Mouse (Mus musculus) stomach, adult 2 months (tissue): ENCODE data around the gene Rnf208. TPM values are rescaled to one million over a fixed set of nuclear protein-coding genes. Genes with fewer than 3 reads are reported as not detected.

Experiments used
- polyA plus RNA-seq: library from polyadenylated mRNA; depleted of rRNA; stranded (reverse); fragments of >200 nt; gene quantifications from 2 replicates; pipeline ENCODE4 v1.2.3, GENCODE M21; 2012; rRNA removed

The Rnf208 gene
- polyA plus RNA-seq: 100 and 146 TPM in 2 replicates

DNA sequence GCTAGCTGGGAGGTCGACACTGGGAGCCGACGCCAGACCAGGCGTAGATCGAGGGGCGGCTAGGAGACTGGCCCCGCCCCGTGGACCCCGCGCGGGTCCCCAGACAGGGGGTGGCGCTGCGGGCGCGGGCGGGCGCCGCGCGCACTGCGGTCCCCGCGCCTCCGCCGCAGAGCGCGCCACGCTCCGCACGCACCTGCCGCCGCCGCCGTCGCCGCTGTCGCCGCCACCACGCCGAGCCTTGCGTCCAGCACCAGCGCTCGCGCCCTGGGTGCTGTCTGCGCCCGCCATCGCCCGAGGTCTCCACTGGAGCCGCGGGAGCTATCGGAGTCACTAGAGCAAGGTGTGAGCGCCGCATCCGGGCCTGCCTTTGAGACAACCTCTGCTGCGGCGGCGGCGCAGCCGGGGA lies at the start of gene Rnf208, which contains the start of gene Cysrt1:
Gene Rnf208, plus strand, starts transcription at position 155 of the 406 bp plus-strand sequence.
Gene Cysrt1, minus strand, starts transcription at position 352 of the 406 bp plus-strand sequence.

DNA sequence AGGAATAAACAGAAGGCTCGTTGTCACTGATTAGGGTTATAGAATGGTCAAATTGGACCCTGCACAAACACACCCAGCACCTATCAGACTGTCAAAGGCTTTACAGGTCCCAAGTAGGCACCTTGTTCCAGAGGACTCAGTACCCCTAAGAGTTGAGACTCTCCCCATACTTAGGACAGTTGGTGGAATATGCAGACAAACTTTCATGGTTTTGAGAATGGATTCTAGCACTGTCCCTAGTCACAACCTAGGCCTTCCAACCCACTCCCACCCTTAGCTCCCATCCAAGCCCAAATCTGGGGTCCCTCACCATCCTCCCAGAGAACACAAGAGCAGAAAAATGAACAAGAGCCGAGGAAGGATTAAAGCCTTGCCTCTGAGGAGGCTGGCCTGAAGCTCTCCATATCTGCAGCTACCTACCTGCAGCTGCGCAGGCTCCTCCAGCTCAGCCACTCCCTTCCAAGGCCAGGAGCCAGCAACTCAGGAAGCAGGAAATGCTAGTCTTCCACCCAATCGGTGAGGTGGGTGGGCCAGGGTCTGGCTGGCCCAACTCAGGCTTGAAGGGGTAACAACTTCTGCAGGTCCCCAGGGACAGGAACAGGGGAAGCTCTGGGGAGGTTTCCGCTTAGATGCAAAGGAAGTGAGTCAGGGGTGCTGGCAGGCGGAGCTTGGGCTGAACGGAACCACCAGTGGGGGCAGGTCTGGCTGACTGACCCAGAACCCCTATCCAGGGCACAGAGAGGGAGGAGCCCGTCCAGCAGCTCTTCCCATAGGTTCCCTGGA lies 45.7 kb upstream of the Rnf208 start, which contains the start of gene Tor4a:
Gene Tor4a, minus strand, starts transcription at position 715 of the 783 bp plus-strand sequence.

GRCm38 (mm10) chr2:25211121-25211670 lies 30.9 kb upstream of the Rnf208 start, which contains the start of gene Nelfb:
Nelfb (minus strand) TSS chr2:25211489.

DNA sequence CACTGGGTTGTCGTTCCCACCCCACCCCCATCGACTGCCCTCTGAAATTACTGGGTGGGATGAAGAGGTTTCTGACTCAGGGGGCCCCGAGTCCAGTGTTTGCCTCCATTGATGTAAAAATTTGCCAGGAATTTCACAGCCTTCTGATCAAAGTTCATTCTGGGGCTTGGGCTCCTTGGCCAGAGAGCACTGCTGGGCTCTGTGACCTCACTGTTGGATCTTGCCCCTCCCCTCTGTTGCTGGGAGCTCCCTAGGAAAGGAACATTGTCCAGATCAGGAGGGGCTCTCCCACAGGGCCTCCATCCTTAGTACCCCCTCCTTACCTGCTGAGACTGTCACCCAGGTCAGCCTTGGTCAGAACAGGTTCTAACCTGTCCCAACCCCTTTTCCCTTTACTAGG lies 27.6 kb upstream of the Rnf208 start, which contains the start of gene Stpg3:
Gene Stpg3, minus strand, starts transcription at position 194 of the 400 bp plus-strand sequence.

GRCm38 (mm10) chr2:25218445-25218844 lies 23.6 kb upstream of the Rnf208 start, which contains the start of gene Fam166a:
Fam166a (plus strand) TSS chr2:25218745.

GRCm38 (mm10) chr2:25224492-25224765 lies 17.6 kb upstream of the Rnf208 start, which contains the start of gene Tubb4b:
Tubb4b (minus strand) TSS chr2:25224702.

GRCm38 (mm10) chr2:25234050-25234449 lies 8.0 kb upstream of the Rnf208 start, which contains the start of gene Slc34a3:
Slc34a3 (minus strand) TSS chr2:25234364.

DNA sequence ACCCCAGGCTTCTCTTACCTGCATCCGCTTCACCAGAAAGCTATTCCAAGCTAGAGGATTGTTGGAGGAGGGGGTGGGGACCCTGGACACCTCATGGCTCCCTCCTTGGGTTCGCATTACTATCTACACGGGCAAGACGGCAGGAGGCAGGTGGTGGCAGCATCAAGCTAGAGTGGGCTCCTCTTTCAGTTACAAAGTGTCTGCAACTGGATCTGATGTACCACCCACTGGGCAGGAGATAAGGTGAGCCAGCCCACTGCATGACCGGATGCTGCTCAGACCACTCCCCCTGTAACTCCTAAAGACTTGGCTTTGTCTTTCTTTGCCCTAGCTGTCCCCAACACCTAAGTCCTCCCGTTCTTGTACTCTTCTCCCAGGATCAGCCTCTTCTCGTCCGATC lies 5.4 kb upstream of the Rnf208 start, which contains the start of gene Rnf224:
Gene Rnf224, minus strand, starts transcription at position 174 of the 400 bp plus-strand sequence.

GRCm38 (mm10) chr2:25246183-25247072 lies 4.4 kb downstream of the Rnf208 start, which contains the start of gene AL732309.1:
AL732309.1 (minus strand) TSS chr2:25246863.

DNA sequence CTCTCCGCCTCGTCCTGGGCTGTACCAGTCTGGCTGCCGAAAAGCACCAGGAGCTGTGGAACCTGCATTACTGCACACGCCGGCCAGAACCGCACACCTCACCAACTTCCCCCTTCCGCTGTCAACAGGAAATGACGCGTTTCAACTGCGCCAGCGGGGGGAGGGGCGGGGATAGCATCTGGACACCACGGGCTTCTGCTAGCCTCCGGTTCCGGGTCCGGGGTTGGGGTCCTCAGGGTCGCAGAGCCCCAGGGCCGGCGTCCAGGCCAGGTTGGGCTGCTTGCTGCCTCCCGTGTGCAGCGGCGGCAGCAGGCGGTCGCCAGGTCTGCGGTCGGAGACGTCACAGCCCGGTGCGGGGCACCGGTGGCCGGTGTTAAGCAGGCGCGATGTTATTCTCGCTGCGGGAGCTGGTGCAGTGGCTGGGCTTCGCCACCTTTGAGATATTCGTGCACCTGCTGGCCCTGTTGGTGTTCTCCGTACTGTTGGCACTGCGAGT lies 13.3 kb downstream of the Rnf208 start, which contains the start of gene Tmem203:
Gene Tmem203, plus strand, starts transcription at position 156 of the 496 bp plus-strand sequence.

DNA sequence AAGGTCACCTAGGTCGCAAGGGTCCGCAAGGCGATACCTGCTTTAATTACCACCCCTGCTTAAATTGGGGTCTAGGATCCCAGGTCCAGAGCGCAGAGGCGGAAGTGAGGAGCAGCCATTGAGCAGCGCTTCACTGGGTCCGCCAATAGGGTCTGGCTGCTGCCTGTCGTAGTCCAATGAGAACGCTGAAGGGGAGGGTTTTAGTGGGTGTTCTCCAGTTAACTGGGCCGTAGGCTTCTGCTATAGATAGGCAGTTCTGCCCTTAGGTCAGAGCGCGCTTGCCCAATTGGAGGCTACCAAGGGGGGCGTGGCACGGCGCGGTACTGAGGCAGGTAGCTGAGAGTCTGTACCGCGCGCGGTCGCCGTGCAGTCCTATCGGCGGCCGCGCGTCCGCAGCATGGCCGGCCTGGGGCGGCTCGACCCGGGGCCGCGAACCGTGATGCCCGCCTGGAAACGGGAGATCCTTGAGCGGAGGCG lies 20.3 kb downstream of the Rnf208 start, which contains the start of gene Tprn:
Gene Tprn, plus strand, starts transcription at position 328 of the 477 bp plus-strand sequence.

DNA sequence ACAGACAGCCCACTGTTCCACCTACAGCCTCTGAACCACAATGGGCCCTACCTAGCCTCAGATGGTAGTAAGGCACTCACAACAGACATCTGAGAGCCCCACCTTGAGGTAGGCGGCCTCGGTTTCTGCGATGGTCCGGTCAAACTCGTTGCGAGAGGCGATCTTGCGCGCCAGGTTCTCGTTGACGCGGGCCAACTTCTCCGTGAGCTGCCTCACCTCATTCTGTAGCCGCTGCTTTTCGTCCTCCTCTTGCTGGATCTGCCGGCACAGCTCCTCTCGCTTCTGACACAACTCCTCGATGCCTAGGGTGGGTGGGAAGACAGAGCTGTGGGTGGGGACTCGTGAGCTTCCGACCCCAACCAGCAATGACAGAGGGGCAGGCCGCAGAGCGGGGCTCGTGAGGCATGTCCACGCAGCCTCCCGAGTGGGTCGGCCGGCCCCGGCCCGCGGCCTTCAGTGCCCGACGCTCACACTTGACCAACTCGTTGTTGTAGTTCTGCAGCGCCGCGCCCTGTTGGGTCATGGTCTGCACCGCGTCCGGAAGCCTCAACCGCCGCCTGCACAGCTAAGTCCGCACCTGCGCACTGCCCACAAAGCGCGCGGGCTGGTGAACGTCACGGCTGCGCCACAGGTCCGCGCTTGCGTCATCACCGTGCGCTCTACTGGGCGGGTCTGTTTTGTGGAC lies 29.9 kb downstream of the Rnf208 start, which contains the start of the genes Ssna1 and Anapc2:
Gene Ssna1, minus strand, starts transcription at position 612 of the 685 bp plus-strand sequence.
Gene Anapc2, plus strand, starts transcription at position 652 of the 685 bp plus-strand sequence.

GRCm38 (mm10) chr2:25287927-25288649 lies 46.0 kb downstream of the Rnf208 start, which contains the start of gene Tmem210:
Tmem210 (plus strand) TSS chr2:25288145.

GRCm38 (mm10) chr2:25289651-25290050 lies 47.6 kb downstream of the Rnf208 start, which contains the start of gene Lrrc26:
Lrrc26 (plus strand) TSS chr2:25289915.

Other genes starting within 250 kb of the Rnf208 start
- 43.8 and 57.8 TPM in 2 replicates for gene Nsmf, start 187.9 kb upstream of the Rnf208 start, polyA plus RNA-seq
- 6.6 and 9.0 TPM in 2 replicates for gene Entpd8, start 162.0 kb upstream of the Rnf208 start, polyA plus RNA-seq
- 14.8 and 16.5 TPM in 2 replicates for gene Noxa1, start 147.1 kb upstream of the Rnf208 start, polyA plus RNA-seq
- gene Nrarp, start 61.5 kb upstream of the Rnf208 start, polyA plus RNA-seq: 41.8 and 62.3 TPM in 2 replicates
- 20.0 and 23.5 TPM in 2 replicates for gene Tor4a, start 45.4 kb upstream of the Rnf208 start, polyA plus RNA-seq
- 29.3 and 32.6 TPM in 2 replicates for gene Nelfb, start 30.8 kb upstream of the Rnf208 start, polyA plus RNA-seq
- not detected in 2 replicates for gene Stpg3, start 27.6 kb upstream of the Rnf208 start, polyA plus RNA-seq
- gene Fam166a, start 23.5 kb upstream of the Rnf208 start, polyA plus RNA-seq: 0.35 TPM in 1 of 2 replicates, not detected in the other
- 278 and 313 TPM in 2 replicates for gene Tubb4b, start 17.6 kb upstream of the Rnf208 start, polyA plus RNA-seq
- gene Slc34a3, start 7.9 kb upstream of the Rnf208 start, polyA plus RNA-seq: 0.29 and 0.32 TPM in 2 replicates
- 0.77 and 0.82 TPM in 2 replicates for gene Rnf224, start 5.5 kb upstream of the Rnf208 start, polyA plus RNA-seq
- gene Cysrt1, start 197 bp downstream of the Rnf208 start, polyA plus RNA-seq: 216 and 387 TPM in 2 replicates
- 24.8 and 31.7 TPM in 2 replicates for gene AL732309.1, start 4.6 kb downstream of the Rnf208 start, polyA plus RNA-seq
- 26.1 and 51.6 TPM in 2 replicates for gene Tmem203, start 13.2 kb downstream of the Rnf208 start, polyA plus RNA-seq
- gene Tprn, start 20.4 kb downstream of the Rnf208 start, polyA plus RNA-seq: 76.7 and 110 TPM in 2 replicates
- 32.6 and 42.6 TPM in 2 replicates for gene Ssna1, start 30.2 kb downstream of the Rnf208 start, polyA plus RNA-seq
- gene Anapc2, start 30.2 kb downstream of the Rnf208 start, polyA plus RNA-seq: 38.5 and 51.1 TPM in 2 replicates
- gene Tmem210, start 45.9 kb downstream of the Rnf208 start, polyA plus RNA-seq: not detected in 2 replicates
- gene Lrrc26, start 47.7 kb downstream of the Rnf208 start, polyA plus RNA-seq: 120 and 141 TPM in 2 replicates
- 1.7 and 2.6 TPM in 2 replicates for gene Grin1, start 76.9 kb downstream of the Rnf208 start, polyA plus RNA-seq
- gene Man1b1, start 90.1 kb downstream of the Rnf208 start, polyA plus RNA-seq: 6.1 and 7.3 TPM in 2 replicates
- gene Dpp7, start 114.1 kb downstream of the Rnf208 start, polyA plus RNA-seq: 15.2 and 20.7 TPM in 2 replicates
- gene Uap1l1, start 123.4 kb downstream of the Rnf208 start, polyA plus RNA-seq: 26.9 and 89.2 TPM in 2 replicates
- gene Sapcd2, start 130.1 kb downstream of the Rnf208 start, polyA plus RNA-seq: 16.2 and 18.1 TPM in 2 replicates
- 38.6 and 41.0 TPM in 2 replicates for gene Entpd2, start 153.6 kb downstream of the Rnf208 start, polyA plus RNA-seq
- 181 and 297 TPM in 2 replicates for gene Npdc1, start 157.1 kb downstream of the Rnf208 start, polyA plus RNA-seq
- gene Fut7, start 181.0 kb downstream of the Rnf208 start, polyA plus RNA-seq: 0.11 and 0.24 TPM in 2 replicates
- gene Abca2, start 186.4 kb downstream of the Rnf208 start, polyA plus RNA-seq: 17.6 and 31.4 TPM in 2 replicates
- 208 and 316 TPM in 2 replicates for gene Clic3, start 214.6 kb downstream of the Rnf208 start, polyA plus RNA-seq
- gene Paxx, start 218.8 kb downstream of the Rnf208 start, polyA plus RNA-seq: 60.7 and 89.3 TPM in 2 replicates
- gene Ptgds, start 227.8 kb downstream of the Rnf208 start, polyA plus RNA-seq: 2.0 and 3.4 TPM in 2 replicates